Mouse (Mus musculus) fibroblast of lung, adult 2 months (primary cell): ENCODE data around the gene Tia1.

Experiments used
- DNase-seq: peaks from one replicate; pipeline ENCODE4 v3.0.0-alpha.2; 2011; ENCODE audit warnings: low read depth

The Tia1 gene

GRCm38 (mm10) chr6:86481871-86482270 lies 77.9 kb downstream of the Tia1 start:
- no peak for DNase-seq
